Mouse (Mus musculus) megakaryocyte, embryonic 14.5 days (primary cell): ENCODE data around the gene Nsun6.

Experiments used
- FLI1 ChIP-seq: IDR thresholded peaks from 2 replicates; pipeline ENCODE4 v1.6.1; 2012; ENCODE audit warnings: low read length, inconsistent platforms, mixed read lengths
- GATA1 ChIP-seq: IDR thresholded peaks from 3 replicates; pipeline ENCODE4 v1.6.1; 2012; ENCODE audit warnings: mixed read lengths, low read length, inconsistent platforms, borderline replicate concordance

DNA sequence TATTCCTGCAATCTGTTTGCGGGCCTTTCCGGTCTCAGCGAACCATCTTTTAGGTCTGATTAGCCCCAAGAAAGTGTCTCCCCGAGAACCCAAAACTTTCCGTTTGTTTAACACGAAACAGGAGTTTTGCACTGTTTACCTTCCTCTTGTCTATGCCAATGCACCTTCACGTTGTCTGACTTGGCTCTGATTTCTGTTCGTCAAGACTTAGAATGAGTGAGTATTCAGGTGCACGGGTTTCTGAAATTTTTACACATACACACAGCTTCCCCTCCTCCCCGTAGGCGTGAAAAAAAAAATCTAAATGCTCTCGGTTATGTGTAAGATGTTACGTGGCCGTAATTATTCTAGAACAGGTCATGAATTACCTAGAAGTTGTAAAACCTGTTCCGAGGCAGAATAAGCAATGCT, 877 bp upstream of the Nsun6 start:
- no peak for TF ChIP-seq GATA1
- TF ChIP-seq FLI1 = no peak
